Mouse (Mus musculus) spleen, adult 2 months (tissue): ENCODE data around the gene Ppan.

Experiments
- CTCF ChIP-seq: fragments of 200-500 bp; IDR thresholded peaks from 2 replicates; pipeline ENCODE4 v1.5.1; 2011; ENCODE audit warnings: mild to moderate bottlenecking, inconsistent platforms; ENCODE audit not compliant: insufficient read depth, insufficient read length, insufficient replicate concordance; ENCODE audit errors: extremely low read depth
- POLR2A ChIP-seq: fragments of 200-500 bp; IDR thresholded peaks from 2 replicates; pipeline ENCODE4 v1.6.1; 2011; ENCODE audit warnings: low read depth, low read length, inconsistent platforms

GRCm38 (mm10) chr9:20838931-20839330, 49.0 kb upstream of the Ppan start:
- no peak for TF ChIP-seq CTCF
- no peak for TF ChIP-seq POLR2A
